Mouse (Mus musculus): ENCODE measurements around the gene Lrrc32.

Lrrc32 gene

GRCm38 (mm10) chr7:98489131-98489530 is at the start of gene Lrrc32:
Lrrc32 (plus strand) TSS chr7:98489283.
- in situ Hi-C loops (cut with MboI; ENCODE audit: low sequenced_read_pairs) = loop anchor here (5.0 kb wide), 1 partner anchor 93 kb away; no protein-coding TSS in a partner anchor

DNA sequence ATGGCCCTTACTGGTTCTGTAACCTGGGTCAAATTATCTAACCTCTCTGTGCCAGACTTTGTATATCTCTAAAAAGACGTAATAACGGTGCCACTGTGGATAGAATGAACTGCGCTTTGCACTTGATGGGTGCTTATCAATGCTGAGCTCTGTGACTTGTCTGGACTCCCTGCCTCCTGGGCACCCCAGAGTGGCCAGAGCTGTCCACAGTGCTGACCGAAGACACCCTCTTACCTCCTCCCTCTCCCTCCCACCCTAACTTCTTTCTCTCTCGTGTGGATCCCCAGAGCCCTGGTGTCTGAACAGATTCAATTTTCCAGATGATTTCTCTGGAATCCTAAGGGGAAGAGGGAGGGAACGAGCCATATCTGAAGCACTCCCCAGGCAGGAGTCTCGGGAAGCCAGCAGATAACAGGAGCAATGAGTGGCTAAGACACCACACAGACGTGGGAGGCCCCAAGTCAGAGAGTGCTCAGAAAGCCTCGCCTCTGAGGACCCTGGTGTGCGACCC is 49.1 kb upstream of the Lrrc32 start, which contains the start of gene Gucy2d:
Gucy2d (plus strand) TSS at position 461 of the 511 bp plus-strand sequence.
- in situ Hi-C loops (cut with MboI; ENCODE audit: low sequenced_read_pairs) = no loop called here

DNA sequence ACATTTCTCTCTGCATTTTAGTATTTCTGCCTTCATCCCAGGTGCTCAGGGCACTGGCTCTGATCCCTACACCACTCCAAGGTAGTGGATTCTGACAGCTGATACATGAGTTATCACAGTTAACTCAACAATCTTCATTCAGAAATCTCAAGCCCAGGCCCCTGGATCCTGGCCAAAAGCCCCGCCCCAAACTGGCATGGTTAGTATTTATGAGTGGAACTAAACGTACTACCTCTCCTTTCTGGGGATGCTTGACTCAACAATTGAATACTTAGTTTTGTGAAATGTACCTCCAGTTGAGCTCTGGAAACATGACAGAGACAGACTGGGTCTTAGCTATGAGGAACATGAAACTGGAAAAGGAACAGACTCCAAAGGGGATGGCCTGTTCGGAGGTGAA is 42.2 kb upstream of the Lrrc32 start:
- in situ Hi-C loops (cut with MboI; ENCODE audit: low sequenced_read_pairs) = no loop called here

- in situ Hi-C loops (cut with MboI; ENCODE audit: low sequenced_read_pairs) = no loop called here
Observed at GRCm38 (mm10) chr7:98447585-98448308, 41.3 kb upstream of the Lrrc32 start.

GRCm38 (mm10) chr7:98448309-98448630 is 40.8 kb upstream of the Lrrc32 start:
- in situ Hi-C loops (cut with MboI; ENCODE audit: low sequenced_read_pairs) = no loop called here

DNA sequence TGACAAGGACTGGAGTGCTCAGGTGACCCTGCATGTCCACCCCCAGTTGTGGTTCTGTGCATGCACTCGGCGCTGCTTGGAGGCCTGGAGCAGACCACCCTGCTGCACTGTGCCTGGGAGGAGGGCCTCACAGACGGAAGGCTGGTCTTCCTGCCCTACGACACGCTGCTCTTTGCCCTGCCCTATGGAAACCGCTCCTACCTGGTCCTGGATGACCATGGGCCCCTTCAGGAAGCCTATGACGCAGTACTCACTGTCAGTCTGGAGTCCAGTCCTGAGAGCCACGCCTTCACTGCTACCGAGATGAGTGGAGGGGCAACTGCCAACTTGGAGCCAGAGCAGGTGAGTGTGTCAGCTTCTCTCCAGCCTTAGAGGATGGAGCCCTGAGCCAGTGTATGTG is 39.4 kb upstream of the Lrrc32 start:
- in situ Hi-C loops (cut with MboI; ENCODE audit: low sequenced_read_pairs) = no loop called here

GRCm38 (mm10) chr7:98454397-98455120 is 34.5 kb upstream of the Lrrc32 start:
- in situ Hi-C loops (cut with MboI; ENCODE audit: low sequenced_read_pairs) = no loop called here

DNA sequence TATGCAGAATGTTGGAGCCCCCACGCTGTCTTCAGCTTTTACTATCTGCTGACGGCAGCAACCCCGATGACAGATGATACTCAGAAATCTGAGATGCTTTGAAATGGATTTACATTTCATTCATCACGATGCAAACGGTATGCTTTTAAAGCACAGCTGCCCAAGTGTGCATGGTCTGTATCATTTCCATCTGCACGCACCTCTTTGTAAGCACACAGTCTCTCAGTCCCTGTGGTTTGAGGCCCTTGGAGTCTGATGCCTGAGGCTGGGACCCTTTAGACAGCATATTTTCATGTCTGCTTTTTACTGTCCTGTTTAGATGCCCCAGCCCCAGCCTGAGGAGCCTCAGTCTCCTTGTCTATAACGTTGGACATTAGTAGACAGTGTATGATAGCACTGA is 28.8 kb upstream of the Lrrc32 start:
- in situ Hi-C loops (cut with MboI; ENCODE audit: low sequenced_read_pairs) = no loop called here

DNA sequence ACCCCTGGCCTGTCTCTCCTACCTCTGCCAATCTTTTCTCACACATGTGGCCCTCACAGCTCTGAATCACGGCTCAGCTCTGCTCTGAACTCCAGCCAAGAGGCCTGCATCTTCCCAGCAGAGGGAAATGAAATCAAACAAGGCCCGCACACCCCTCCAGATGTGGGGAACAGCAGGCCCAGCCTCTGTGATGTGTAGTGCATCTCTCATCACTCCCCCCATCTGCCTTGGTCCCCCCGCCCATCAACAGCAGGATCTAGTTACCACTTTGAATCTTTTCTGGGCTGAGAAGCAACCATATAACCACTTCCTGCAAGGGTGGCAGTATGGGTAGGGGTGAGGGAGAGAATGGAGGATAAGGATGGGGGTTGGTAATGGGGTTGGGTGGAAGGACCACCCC is 20.0 kb upstream of the Lrrc32 start:
- in situ Hi-C loops (cut with MboI; ENCODE audit: low sequenced_read_pairs) = no loop called here

DNA sequence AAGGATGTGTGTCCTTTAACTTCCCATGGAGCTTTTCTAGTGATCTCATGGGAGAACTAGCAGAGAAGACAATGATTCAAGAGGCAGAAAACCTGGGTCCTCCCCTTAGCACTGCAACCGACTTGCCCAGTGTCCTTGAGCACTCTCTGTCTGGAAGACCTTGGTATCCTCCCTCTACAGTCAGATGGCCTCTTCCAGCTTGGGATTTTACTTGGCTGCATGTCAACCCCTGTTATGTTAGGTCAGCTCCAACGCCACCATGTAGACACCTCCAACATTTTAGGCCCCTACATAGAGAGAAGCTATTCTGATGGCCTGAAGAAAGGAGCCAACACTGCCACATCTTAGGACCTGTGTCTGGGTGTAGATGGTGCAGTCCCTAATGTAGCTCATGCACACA is 16.6 kb upstream of the Lrrc32 start:
- in situ Hi-C loops (cut with MboI; ENCODE audit: low sequenced_read_pairs) = no loop called here

DNA sequence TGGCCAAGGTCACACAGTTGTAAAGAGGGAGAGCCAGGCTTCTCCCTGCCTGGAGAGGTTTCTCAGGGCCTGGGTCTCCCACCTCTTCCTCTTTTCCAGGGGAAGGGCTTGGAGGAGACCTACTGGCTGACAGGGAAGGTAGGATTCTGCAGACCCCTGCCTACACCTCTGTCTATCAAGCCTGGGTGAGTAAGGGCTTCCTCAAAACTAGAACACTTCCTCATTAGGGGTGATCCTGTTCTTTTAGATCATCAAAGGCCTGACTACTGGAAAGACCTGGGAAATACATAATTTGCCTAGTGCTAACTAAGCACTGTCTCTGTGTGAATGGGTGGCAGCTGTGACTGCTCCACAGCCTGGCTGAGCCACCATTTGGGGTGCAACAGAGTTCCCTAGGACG is 14.5 kb upstream of the Lrrc32 start:
- in situ Hi-C loops (cut with MboI; ENCODE audit: low sequenced_read_pairs) = no loop called here

DNA sequence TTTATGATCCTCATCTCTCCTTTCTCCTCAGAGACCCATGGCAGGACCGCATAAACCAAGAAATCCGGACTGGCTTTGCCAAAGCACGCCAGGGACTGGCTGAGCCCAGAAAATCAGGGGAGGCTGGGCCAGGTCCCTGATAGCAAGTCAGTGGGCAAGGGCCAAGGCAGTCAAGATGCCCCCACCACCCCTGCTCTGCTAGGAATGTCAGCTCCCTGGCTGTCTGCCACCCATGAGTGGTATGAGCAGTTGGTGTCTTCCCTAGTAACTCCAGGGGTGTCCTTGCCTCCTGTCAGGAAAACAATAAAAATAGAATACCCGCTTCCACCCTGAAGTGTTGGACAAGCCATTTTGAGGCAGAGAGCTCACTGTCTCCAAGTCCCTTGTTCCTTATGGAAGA is 11.9 kb upstream of the Lrrc32 start:
- in situ Hi-C loops (cut with MboI; ENCODE audit: low sequenced_read_pairs) = no loop called here

GRCm38 (mm10) chr7:98480481-98480880 is 8.6 kb upstream of the Lrrc32 start:
- in situ Hi-C loops (cut with MboI; ENCODE audit: low sequenced_read_pairs) = no loop called here

GRCm38 (mm10) chr7:98481066-98481734 is 7.9 kb upstream of the Lrrc32 start:
- in situ Hi-C loops (cut with MboI; ENCODE audit: low sequenced_read_pairs) = no loop called here

DNA sequence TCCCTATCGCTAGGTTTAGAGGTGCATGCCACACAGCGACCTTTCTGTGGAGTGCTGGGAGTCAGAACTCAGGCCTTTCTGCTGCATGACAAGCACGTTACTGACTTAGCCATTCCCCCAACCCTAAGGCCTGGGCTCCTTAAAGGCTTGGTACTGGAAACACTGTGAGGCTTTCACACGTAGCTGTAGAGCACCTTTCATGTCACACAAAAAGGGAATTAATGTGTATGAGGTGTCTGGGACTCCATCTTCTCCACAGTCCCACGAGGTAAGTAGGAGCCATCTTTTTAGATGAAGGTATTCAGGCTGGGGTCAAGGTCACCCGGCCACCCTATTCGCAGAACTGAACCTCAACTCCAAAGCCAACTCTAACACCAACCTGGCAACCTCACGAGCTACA is 7.2 kb upstream of the Lrrc32 start:
- in situ Hi-C loops (cut with MboI; ENCODE audit: low sequenced_read_pairs) = no loop called here

- in situ Hi-C loops (cut with MboI; ENCODE audit: low sequenced_read_pairs) = no loop called here
Observed at GRCm38 (mm10) chr7:98482551-98483267, 6.4 kb upstream of the Lrrc32 start.

- in situ Hi-C loops (cut with MboI; ENCODE audit: low sequenced_read_pairs) = no loop called here
Observed at GRCm38 (mm10) chr7:98483268-98483607, 5.8 kb upstream of the Lrrc32 start.

- in situ Hi-C loops (cut with MboI; ENCODE audit: low sequenced_read_pairs) = loop anchor here (5.0 kb wide), 1 partner anchor 97 kb away; no protein-coding TSS in a partner anchor
Observed at GRCm38 (mm10) chr7:98484878-98485277, 4.2 kb upstream of the Lrrc32 start.

DNA sequence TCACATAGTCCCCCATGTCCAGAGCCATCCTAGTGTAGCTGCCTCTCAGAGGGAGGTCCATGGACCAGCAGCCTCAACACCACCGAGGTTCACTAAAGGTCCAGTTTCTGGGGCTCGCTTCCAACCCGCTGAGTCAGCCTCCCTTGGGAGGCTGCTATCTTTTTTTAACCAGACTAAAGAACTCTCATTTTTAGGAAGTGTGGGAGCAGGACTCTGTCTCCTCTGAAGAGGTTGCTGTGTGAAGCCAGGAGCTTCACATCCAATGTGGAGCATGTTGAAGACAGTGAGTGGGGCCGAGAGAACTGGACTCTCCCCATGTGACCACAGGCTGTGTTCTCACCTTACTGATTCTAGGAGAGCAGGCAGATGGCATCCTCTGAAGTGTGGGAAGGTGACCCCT is 3.6 kb upstream of the Lrrc32 start:
- in situ Hi-C loops (cut with MboI; ENCODE audit: low sequenced_read_pairs) = loop anchor here (5.0 kb wide), 1 partner anchor 97 kb away; no protein-coding TSS in a partner anchor

- in situ Hi-C loops (cut with MboI; ENCODE audit: low sequenced_read_pairs) = loop anchor here (5.0 kb wide), 1 partner anchor 96 kb away; no protein-coding TSS in a partner anchor
Observed at GRCm38 (mm10) chr7:98486471-98486917, 2.6 kb upstream of the Lrrc32 start.
